Mouse (Mus musculus): ENCODE measurements around the gene Cdc42ep4. TPM values are rescaled to one million over a fixed set of nuclear protein-coding genes. Genes with fewer than 3 reads are reported as not detected.

Cdc42ep4 gene
- polyA plus RNA-seq, 1 experiment, result 9.5 TPM

- peak within 1 kb of the TSS; percentile 93 for H3K4me3 ChIP-seq (replicated peaks; ENCODE audit: control insufficient read depth, low read depth, low read length)
- TF ChIP-seq POLR2A (IDR thresholded peaks at IDR 0.05; ENCODE audit: borderline replicate concordance, control insufficient read depth, low read depth, low read length) (peak; percentile 80; the same call in 1 of the 2 replicates), CTCF (IDR thresholded peaks at IDR 0.05; ENCODE audit: control insufficient read depth, insufficient read depth, low read length) (no peak)
- under 1% methylated on average over 62 of the region's 73 CpGs for WGBS
- H3K4me1 ChIP-seq (ENCODE audit: control insufficient read depth, insufficient read depth, low read length), result no peaks in the 10 kb centered on the region; the same call in 1 of the 2 replicates
- H3K27ac ChIP-seq (ENCODE audit: control insufficient read depth, insufficient read depth, low read depth, low read length, poor library complexity), result peak within 1 kb of the TSS; percentile 98
Observed at GRCm38 (mm10) chr11:113683957-113684706, 67.5 kb downstream of the Cdc42ep4 start, which contains the start of the genes Fam104a and D11Wsu47e. Gene Fam104a (minus strand): TSS chr11:113684155. Gene D11Wsu47e (plus strand): TSS chr11:113684412.

GRCm38 (mm10) chr11:113683627-113683956 is 68.1 kb downstream of the Cdc42ep4 start:
- peak overlapping the region; percentile 93 for H3K4me3 ChIP-seq (replicated peaks; ENCODE audit: control insufficient read depth, low read depth, low read length)
- 0% methylated on average over 34 of the region's 38 CpGs for WGBS
- no peaks in the 10 kb centered on the region; the same call in 1 of the 2 replicates for H3K4me1 ChIP-seq (ENCODE audit: control insufficient read depth, insufficient read depth, low read length)
- H3K27ac ChIP-seq (ENCODE audit: control insufficient read depth, insufficient read depth, low read depth, low read length, poor library complexity), result peak overlapping the region; percentile 98
- no peak for TF ChIP-seq CTCF (IDR thresholded peaks at IDR 0.05; ENCODE audit: control insufficient read depth, insufficient read depth, low read length)
- TF ChIP-seq POLR2A (IDR thresholded peaks at IDR 0.05; ENCODE audit: borderline replicate concordance, control insufficient read depth, low read depth, low read length), result no peak

- peak; percentile 34; the same call in 1 of the 2 replicates for TF ChIP-seq POLR2A (IDR thresholded peaks at IDR 0.05; ENCODE audit: borderline replicate concordance, control insufficient read depth, low read depth, low read length)
- TF ChIP-seq CTCF (IDR thresholded peaks at IDR 0.05; ENCODE audit: control insufficient read depth, insufficient read depth, low read length), result no peak
- peak overlapping the region; percentile 93 for H3K4me3 ChIP-seq (replicated peaks; ENCODE audit: control insufficient read depth, low read depth, low read length)
- H3K27ac ChIP-seq (ENCODE audit: control insufficient read depth, insufficient read depth, low read depth, low read length, poor library complexity), result peak overlapping the region; percentile 98
- 5% methylated on average over 38 of the region's 38 CpGs for WGBS
- peaks cover 3% of the 10 kb centered on the region; the same call in 1 of the 2 replicates for H3K4me1 ChIP-seq (ENCODE audit: control insufficient read depth, insufficient read depth, low read length)
Observed at GRCm38 (mm10) chr11:113682897-113683626, 68.6 kb downstream of the Cdc42ep4 start.

GRCm38 (mm10) chr11:113681979-113682378 is 69.7 kb downstream of the Cdc42ep4 start:
- Histone ChIP-seq H3K4me1 (ENCODE audit: control insufficient read depth, insufficient read depth, low read length) (peaks cover 3% of the 10 kb centered on the region; the same call in 1 of the 2 replicates), H3K4me3 (replicated peaks; ENCODE audit: control insufficient read depth, low read depth, low read length) (no peak overlapping the region), H3K27ac (ENCODE audit: control insufficient read depth, insufficient read depth, low read depth, low read length, poor library complexity) (no peak overlapping the region)
- TF ChIP-seq POLR2A (IDR thresholded peaks at IDR 0.05; ENCODE audit: borderline replicate concordance, control insufficient read depth, low read depth, low read length) (no peak), CTCF (IDR thresholded peaks at IDR 0.05; ENCODE audit: control insufficient read depth, insufficient read depth, low read length) (no peak)

- Histone ChIP-seq H3K27ac (ENCODE audit: control insufficient read depth, insufficient read depth, low read depth, low read length, poor library complexity) (peak overlapping the region; percentile 46; the same call in 1 of the 2 replicates), H3K4me3 (replicated peaks; ENCODE audit: control insufficient read depth, low read depth, low read length) (no peak overlapping the region), H3K4me1 (ENCODE audit: control insufficient read depth, insufficient read depth, low read length) (peaks cover 3% of the 10 kb centered on the region; the same call in 1 of the 2 replicates)
- TF ChIP-seq POLR2A (IDR thresholded peaks at IDR 0.05; ENCODE audit: borderline replicate concordance, control insufficient read depth, low read depth, low read length), result no peak
- no peak for TF ChIP-seq CTCF (IDR thresholded peaks at IDR 0.05; ENCODE audit: control insufficient read depth, insufficient read depth, low read length)
- 64% methylated on average over 2 of the region's 2 CpGs for WGBS
Observed at GRCm38 (mm10) chr11:113680954-113681353, 70.7 kb downstream of the Cdc42ep4 start.

- TF ChIP-seq POLR2A (IDR thresholded peaks at IDR 0.05; ENCODE audit: borderline replicate concordance, control insufficient read depth, low read depth, low read length) (no peak), CTCF (IDR thresholded peaks at IDR 0.05; ENCODE audit: control insufficient read depth, insufficient read depth, low read length) (no peak)
- Histone ChIP-seq H3K4me3 (replicated peaks; ENCODE audit: control insufficient read depth, low read depth, low read length) (no peak overlapping the region), H3K27ac (ENCODE audit: control insufficient read depth, insufficient read depth, low read depth, low read length, poor library complexity) (no peak overlapping the region), H3K4me1 (ENCODE audit: control insufficient read depth, insufficient read depth, low read length) (peaks cover 3% of the 10 kb centered on the region; the same call in 1 of the 2 replicates)
- WGBS, result 67% methylated on average over 8 of the region's 8 CpGs
Observed at GRCm38 (mm10) chr11:113678373-113678772, 73.3 kb downstream of the Cdc42ep4 start.

- Histone ChIP-seq H3K27ac (ENCODE audit: control insufficient read depth, insufficient read depth, low read depth, low read length, poor library complexity) (no peak overlapping the region), H3K4me3 (replicated peaks; ENCODE audit: control insufficient read depth, low read depth, low read length) (no peak overlapping the region), H3K4me1 (ENCODE audit: control insufficient read depth, insufficient read depth, low read length) (peaks cover 3% of the 10 kb centered on the region; the same call in 1 of the 2 replicates)
- 93% methylated on average over 2 of the region's 2 CpGs for WGBS
- no peak for TF ChIP-seq CTCF (IDR thresholded peaks at IDR 0.05; ENCODE audit: control insufficient read depth, insufficient read depth, low read length)
- no peak for TF ChIP-seq POLR2A (IDR thresholded peaks at IDR 0.05; ENCODE audit: borderline replicate concordance, control insufficient read depth, low read depth, low read length)
Observed at GRCm38 (mm10) chr11:113677378-113677777, 74.3 kb downstream of the Cdc42ep4 start.

Other genes starting within 250 kb of the Cdc42ep4 start
- not detected in 2 replicates for gene Sstr2, start 132.5 kb downstream of the Cdc42ep4 start, polyA plus RNA-seq (2011; ENCODE audit: insufficient read depth, insufficient read length, low replicate concordance, missing spikeins)
- 31.3 and 57.0 TPM in 2 replicates for gene Cog1, start 102.7 kb downstream of the Cdc42ep4 start, polyA plus RNA-seq (2011; ENCODE audit: insufficient read depth, insufficient read length, low replicate concordance, missing spikeins)
- gene Slc39a11, start 101.8 kb downstream of the Cdc42ep4 start, polyA plus RNA-seq (2011; ENCODE audit: insufficient read depth, insufficient read length, low replicate concordance, missing spikeins), result 9.0 and 14.7 TPM in 2 replicates
- gene Fam104a, start 67.7 kb downstream of the Cdc42ep4 start, polyA plus RNA-seq (2011; ENCODE audit: insufficient read depth, insufficient read length, low replicate concordance, missing spikeins), result 26.2 and 35.2 TPM in 2 replicates
- gene D11Wsu47e, start 67.5 kb downstream of the Cdc42ep4 start, polyA plus RNA-seq (2011; ENCODE audit: insufficient read depth, insufficient read length, low replicate concordance, missing spikeins), result 8.0 and 8.4 TPM in 2 replicates
- not detected in 2 replicates for gene Cpsf4l, start 41.9 kb downstream of the Cdc42ep4 start, polyA plus RNA-seq (2011; ENCODE audit: insufficient read depth, insufficient read length, low replicate concordance, missing spikeins)

All from bone marrow, adult 2 months (tissue).